Mouse (Mus musculus) skeletal muscle tissue, adult 2 months (tissue): ENCODE measurements around the gene Smg7.
"Not testable (repeated sequence)": the region's sequence is repeated elsewhere in the genome, so short reads cannot be mapped to it uniquely, and the experiment has no call there.

Experiments
- DNase-seq: peaks from one replicate; pipeline ENCODE4 v3.0.0-alpha.2; 2012; ENCODE audit warnings: low read depth, low spot score

Smg7 gene

GRCm38 (mm10) chr1:152901765-152902664 is at the start of gene Smg7:
TSS of gene Smg7 (minus strand) at chr1:152902646.
- DNase-seq, result peak; percentile 21

GRCm38 (mm10) chr1:152942977-152943376 is 40.5 kb upstream of the Smg7 start:
- no peak for DNase-seq

DNA sequence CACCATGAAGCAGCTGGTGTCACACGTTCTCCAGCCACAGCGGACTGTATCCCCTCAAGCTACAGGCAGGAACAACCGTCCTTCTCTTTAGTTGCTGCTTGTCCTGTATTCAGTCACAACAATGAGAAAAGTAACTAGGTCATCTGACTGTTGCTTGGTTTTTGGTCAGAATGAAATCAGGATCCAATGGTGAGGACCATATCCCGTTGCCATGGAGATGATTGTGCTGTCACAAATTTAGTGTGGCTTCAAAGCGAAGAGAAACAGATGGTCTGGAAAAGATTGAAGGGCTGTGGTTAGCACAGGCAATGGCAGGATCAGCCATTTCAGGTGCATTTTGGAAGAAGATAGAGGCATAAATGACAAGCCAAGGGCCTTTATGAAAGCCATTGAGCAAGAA is 33.9 kb upstream of the Smg7 start:
- no peak for DNase-seq

DNA sequence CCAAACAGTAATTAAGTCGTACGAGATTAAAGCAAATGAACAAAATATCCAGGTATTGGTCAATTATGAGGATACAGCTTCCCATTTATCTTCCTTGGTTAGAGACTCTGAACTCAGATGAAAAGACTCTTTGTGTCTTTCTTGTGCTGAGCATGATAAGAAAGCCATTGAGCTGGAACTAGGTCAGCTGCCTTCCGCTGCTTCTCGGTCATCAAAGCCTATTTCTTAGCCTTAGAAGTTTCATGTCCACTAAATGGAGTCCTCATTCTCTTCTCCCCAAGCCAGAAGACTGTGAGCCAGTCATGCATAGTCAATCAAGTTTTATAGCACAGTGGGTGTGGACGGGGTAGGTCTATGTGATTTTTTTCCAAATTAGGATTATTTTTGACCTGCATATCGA is 33.0 kb upstream of the Smg7 start:
- DNase-seq, result no peak

GRCm38 (mm10) chr1:152933962-152934361 is 31.5 kb upstream of the Smg7 start:
- DNase-seq, result no peak

- DNase-seq, result no peak
Measured at GRCm38 (mm10) chr1:152921786-152922185, 19.3 kb upstream of the Smg7 start.

GRCm38 (mm10) chr1:152917626-152918025 is 15.2 kb upstream of the Smg7 start:
- DNase-seq, result no peak

- DNase-seq, result no peak
Measured at GRCm38 (mm10) chr1:152916936-152917335, 14.5 kb upstream of the Smg7 start.

DNA sequence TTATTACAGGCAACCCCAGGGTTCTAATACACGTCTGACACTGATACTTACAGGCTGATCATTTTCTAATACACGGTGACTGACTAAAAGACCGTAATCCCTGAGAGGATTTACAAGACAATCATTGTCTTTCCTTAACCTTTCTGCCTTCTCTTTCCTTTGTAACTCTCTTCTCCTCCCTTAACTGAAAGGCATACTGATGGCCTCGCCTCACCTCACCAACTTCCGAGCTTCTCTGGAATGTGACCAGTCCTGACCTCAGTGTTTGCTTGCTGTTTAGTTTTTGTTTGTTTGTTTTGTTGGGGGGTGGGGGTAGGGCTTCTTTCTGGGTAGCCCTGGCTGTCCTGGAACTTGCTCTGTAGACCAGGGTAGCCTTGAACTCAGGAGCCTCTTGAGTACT is 13.3 kb upstream of the Smg7 start:
- no peak for DNase-seq

DNA sequence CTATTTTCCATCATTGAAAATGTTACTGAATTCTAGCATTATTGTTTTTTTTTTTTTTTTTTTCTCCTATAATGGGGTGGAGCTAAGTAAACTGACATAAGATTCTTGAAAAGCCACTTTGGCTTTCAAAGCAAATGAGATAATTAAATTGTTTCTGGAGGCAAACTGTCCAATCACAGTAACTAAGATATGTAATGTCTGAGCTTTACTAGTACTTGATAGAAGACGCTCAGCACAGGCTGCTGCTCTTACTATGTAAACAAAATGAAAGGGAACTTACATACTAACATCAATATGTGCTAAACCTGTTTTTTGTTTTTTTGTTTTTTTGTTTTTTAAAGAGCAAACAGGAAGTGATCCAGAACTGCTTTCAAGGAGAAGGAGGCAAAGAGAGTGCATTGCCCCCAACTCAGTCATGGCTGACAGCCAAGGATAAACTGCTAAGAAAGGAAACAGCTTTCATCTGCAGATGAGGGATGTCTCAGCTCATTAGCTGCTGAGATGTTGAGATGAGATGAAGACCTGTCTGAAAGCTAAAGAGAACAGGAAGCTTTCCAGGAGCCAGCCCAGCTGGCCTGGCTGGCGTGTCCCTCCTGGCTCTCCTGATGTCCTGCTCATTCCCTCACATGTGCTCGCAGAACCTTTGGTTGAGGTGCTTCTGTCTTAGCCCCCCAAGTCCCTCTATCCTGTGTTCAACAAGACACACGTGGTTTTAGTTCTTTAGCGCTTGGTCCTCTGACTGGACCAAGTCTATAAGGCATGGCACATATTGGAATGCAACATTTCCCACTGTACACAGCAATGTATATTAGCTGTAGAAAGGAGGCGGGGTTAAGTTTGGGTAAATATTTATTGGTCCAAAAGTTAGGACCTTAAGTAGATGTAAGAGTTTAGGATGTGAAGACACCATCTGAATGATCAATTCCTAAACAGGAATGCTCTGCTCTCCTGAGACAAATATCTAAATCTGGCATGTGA is 11.3 kb upstream of the Smg7 start:
- DNase-seq, result no peak

- peak; percentile 72 for DNase-seq
Measured at GRCm38 (mm10) chr1:152904469-152904868, 2.0 kb upstream of the Smg7 start.

DNA sequence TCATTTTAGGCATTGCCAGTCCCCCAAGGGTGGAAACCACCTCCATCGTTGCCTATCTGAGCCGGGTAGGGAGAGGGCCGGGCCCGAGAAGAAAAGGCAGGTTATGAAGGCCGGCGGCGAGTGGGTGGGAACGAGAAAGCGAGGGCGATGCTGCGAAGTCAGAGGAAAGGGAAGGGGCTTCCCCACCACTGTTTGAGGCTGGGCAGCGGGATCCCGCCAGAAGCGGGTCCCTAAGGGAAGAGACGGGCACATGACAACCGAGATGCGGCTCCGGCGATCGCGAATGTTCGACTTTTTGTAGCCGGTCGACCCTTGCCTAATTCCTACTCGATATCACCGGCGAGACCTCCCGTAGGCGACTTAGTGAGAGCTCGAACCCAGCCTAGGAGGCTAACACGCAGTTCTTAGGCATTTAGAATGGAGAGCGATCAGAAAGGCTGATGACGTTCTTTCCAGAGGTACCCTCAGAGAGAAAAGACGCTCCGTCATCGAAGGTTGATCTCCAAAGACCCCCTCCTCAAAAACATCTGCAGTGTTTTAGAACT is 1.2 kb upstream of the Smg7 start:
- DNase-seq, result peak; percentile 13

DNA sequence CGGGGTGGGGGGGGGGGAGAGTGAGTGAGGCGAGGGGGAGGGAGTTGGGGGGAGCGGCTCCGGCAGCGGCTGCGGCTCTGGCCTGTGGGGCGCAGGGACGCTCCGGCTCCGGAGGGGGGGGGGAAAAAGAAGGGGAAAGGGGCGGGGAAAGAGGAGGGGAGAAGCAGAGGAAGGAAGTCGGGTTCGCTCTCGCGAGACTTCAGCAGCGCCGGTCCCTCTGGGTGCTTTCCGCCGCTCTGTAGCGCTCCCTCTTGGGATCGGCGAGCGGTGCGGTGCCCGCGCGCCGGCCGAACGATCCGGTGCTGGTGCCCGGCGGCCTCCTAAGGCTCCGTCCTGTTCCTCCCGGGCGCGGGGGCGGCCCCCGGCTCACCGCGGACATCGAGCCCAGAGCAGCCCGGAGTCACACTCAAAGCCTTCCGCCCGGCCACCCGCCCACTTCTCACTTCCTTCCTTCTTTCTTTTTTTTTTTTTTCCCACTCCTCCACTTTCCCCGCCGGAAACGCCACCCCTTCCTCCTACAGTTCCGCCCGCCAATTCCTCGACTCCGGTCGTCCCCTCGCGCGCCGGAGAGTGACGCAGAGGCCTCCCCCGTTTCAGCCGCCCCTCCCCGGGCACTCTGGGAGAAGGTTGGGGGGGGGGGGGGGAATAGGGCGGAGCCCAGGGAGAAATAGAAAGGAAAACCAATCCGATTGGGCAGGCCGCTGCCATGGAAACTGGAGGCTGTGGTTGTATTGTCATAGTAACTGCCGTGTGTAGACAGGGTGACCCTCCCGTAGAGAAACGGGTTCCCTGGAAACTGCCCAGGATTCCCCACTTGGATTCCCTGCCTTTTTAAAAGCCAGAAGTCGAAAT is 445 bp upstream of the Smg7 start:
- DNase-seq, result peak; percentile 97

DNA sequence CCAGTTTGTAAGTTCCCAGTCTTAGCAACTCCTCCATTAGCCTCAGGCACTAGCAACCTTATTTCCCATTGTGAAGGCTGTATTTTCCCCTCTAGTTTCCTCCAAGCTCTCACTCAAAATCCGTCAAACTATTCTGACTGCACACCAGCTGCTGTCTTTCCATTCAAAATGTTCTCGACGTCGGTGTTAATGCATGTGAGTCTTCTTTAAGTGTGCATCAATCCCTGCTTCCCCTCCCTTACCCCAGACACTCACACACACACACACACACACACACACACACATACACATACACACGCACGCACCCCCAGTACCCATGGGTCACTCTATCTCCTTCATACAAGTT is 1.1 kb downstream of the Smg7 start:
- DNase-seq, result peak; percentile 1

DNA sequence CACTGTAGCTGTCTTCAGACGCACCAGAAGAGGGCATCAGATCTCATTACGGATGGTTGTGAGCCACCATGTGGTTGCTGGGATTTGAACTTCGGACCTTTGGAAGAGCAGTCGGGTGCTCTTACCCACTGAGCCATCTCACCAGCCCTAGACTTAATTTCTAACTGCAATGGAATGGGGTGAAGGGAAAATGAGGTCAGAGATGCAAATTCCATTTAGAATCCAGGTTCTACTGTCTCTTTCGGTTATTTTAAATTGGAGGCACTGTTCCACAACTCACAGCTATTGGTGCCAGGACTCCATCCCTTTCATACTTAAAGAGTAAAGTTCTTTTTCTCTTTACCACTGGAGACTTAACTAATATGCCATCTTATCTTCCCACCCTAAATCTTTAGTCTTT is 14.4 kb downstream of the Smg7 start:
- not testable (repeated sequence) for DNase-seq

GRCm38 (mm10) chr1:152871031-152871430 is 31.4 kb downstream of the Smg7 start:
- peak; percentile 18 for DNase-seq

DNA sequence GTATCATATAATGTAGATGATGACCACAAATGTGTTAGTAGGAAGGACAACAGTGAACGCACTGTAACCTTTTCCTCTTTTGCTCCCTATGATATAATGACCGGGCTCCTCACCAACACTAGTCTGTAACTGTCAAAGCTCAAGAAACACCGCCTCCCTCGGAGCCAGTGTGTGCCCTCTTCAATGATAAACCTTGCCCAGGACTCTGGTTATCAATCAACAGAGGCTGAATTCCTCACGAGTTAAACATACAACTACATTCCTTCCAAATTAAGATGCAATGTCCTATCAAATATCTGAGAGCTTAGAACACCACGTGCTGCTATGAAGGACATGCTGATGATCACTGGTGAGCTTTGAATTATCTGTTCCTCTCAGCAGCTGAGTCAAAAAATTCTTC is 32.5 kb downstream of the Smg7 start:
- no peak for DNase-seq

DNA sequence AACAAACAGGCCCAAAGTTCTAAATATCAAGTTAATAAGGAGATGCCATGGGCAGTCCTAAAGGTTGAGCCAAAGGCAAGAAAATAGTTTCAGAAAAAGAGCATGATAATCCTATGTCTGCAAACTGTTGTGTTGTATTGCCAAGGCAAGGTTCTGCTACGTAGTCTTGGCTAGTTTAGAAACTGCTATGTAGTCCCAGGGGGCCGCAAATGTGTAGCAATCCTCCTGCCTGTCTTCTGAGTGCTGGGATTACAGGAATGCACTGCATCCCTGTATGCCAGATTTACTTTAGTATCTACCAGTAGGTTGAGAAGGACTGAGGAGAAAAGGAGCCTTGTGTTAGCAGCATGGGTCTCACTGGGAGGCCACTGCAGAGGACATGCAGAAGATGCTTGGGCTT is 55.6 kb downstream of the Smg7 start:
- no peak for DNase-seq

GRCm38 (mm10) chr1:152845211-152845730 is 57.2 kb downstream of the Smg7 start:
- no peak for DNase-seq

GRCm38 (mm10) chr1:152844634-152845033 is 57.8 kb downstream of the Smg7 start:
- no peak for DNase-seq

- DNase-seq, result no peak
Measured at GRCm38 (mm10) chr1:152841057-152841456, 61.4 kb downstream of the Smg7 start.
